Mouse (Mus musculus) heart, embryonic 11.5 days (tissue): ENCODE measurements around the gene Gm973. TPM values are rescaled to one million over a fixed set of nuclear protein-coding genes. Genes with fewer than 3 reads are reported as not detected.
A peak's percentile ranks its signal among the peaks of the same experiment; 100 is the strongest.

Experiments
- ATAC-seq: fragments of 200-750 bp; cut with Nextera tagmentation; replicated peaks from 2 replicates; pipeline ENCODE4 v1.8.0; 2017; ENCODE audit warnings: moderate library complexity; ENCODE audit not compliant: insufficient number of reproducible peaks, low FRiP score, low TSS enrichment
- H3K27ac ChIP-seq: fragments of 300-500 bp; sonication (generic); 2 replicates; pipeline ENCODE4 v1.5.1; 2014; ENCODE audit warnings: mild to moderate bottlenecking, low read depth, low read length
- H3K27me3 ChIP-seq: fragments of 300-500 bp; sonication (generic); 2 replicates; pipeline ENCODE4 v1.6.1; 2014; ENCODE audit warnings: mild to moderate bottlenecking, low read length, mixed read lengths; ENCODE audit not compliant: control insufficient read depth, insufficient read depth
- H3K36me3 ChIP-seq: fragments of 300-500 bp; sonication (generic); 2 replicates; pipeline ENCODE4 v1.6.1; 2014; ENCODE audit warnings: mild to moderate bottlenecking, low read length, moderate library complexity, mixed read lengths; ENCODE audit not compliant: control insufficient read depth, insufficient read depth
- H3K4me1 ChIP-seq: fragments of 300-500 bp; sonication (generic); 2 replicates; pipeline ENCODE4 v1.6.1; 2014; ENCODE audit warnings: low read length; ENCODE audit not compliant: control insufficient read depth, insufficient read depth
- H3K4me2 ChIP-seq: fragments of 300-500 bp; sonication (generic); 2 replicates; pipeline ENCODE4 v1.6.1; 2014; ENCODE audit warnings: mild to moderate bottlenecking, moderate library complexity
- H3K4me3 ChIP-seq: fragments of 300-500 bp; sonication (generic); 2 replicates; pipeline ENCODE4 v1.5.1; 2014; ENCODE audit warnings: low read depth, low read length
- H3K9ac ChIP-seq: fragments of 300-500 bp; sonication (generic); 2 replicates; pipeline ENCODE4 v1.6.1; 2014; ENCODE audit warnings: mild to moderate bottlenecking, low read depth, low read length, moderate library complexity
- H3K9me3 ChIP-seq: fragments of 300-500 bp; sonication (generic); replicated peaks from 2 replicates; pipeline ENCODE4 v1.6.1; 2016; ENCODE audit warnings: low read length; ENCODE audit not compliant: control insufficient read depth
- WGBS: fragments of 180-500 bp; shearing (Covaris S2); extraction: QIAGEN DNeasy Blood & Tissue Kit; methylation state at CpG from one replicate; pipeline ENCODE4 v1.1.7; 2014; ENCODE audit not compliant: insufficient replicate concordance; 5-methylcytosine and 5-hydroxymethylcytosine counted together
- polyA plus RNA-seq: library from polyadenylated mRNA; unstranded; fragments of >200 nt; fragmentation: Nextera tagmentation; extraction: Ambion mirVana; gene quantifications from 2 replicates; pipeline ENCODE4 v1.2.1, GENCODE M21; 2014

Gene Gm973
- polyA plus RNA-seq, 1 experiment from 2014 or later: 0.17 TPM

DNA sequence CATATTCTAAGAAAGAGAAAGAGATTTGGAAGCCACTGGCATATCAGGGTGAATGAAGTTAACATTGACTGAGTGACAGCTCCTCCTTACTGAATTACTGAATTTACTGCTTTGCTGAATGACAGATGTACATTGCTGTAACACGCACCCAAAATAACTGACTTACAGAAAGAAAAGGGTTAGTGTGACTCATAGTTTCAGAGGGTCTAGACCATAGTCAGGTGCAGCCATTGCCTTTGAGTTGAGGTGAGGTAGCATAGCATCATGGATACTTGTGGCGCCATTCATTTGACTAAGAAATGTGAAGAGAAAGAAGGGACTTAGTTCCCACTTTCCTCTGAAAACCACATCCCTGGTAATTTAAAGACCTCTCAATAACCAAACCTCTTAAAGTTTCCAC is 157.6 kb downstream of the Gm973 start:
- no peaks in the 10 kb centered on the region for H3K36me3 ChIP-seq
- H3K9ac ChIP-seq: no peak overlapping the region
- no peak overlapping the region for H3K4me2 ChIP-seq
- H3K27me3 ChIP-seq: no peaks in the 10 kb centered on the region
- H3K9me3 ChIP-seq: no peaks in the 10 kb centered on the region
- 0 out of 2 replicates have a peak, but pooled peaks cover 2% of the 10 kb centered on the region for H3K4me1 ChIP-seq
- no peak overlapping the region for H3K27ac ChIP-seq
- no peak for ATAC-seq
- WGBS: 91% methylated on average over 2 of the region's 2 CpGs
- no peak overlapping the region for H3K4me3 ChIP-seq

DNA sequence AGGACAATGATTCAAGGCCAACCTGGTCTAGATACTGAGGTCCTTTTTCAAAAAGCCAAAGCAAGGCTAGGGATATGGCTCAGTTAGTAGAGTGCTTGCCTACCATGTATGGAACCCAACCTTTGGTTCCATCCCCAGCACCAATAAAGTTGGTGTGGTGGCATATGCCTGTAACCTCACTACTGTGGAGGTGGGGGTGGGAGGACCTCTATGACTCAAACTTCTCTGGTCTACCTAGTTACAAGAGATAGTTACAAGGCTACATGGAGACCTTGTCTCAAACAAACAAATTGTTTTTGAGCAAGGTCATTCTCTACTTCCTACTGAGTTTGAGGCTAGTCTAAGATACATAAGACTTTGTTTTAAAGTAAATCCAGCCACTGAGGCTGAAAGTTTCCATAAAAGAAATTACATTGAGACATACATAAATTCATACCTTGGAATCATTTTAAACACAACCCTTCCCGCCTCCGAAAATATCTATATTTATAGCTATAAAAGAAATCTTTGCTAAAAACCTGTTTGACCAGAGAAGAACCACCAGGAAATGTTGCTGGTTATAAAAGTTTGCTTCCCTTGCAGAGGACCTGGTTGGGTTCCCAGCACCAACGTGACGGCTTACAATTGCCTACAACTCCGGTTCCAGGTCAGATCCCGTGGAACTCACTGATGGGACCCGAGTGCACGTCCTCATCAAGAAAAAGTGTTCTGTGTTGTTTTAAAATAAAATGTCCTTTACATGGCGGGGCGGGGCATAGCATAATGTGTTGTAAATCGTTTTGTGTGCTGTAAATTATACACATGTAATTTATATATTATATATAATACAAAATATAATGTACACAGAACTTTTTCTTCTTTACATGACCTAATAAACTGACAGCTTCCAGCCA is 168.1 kb downstream of the Gm973 start:
- WGBS: 9% methylated on average over 11 of the region's 11 CpGs
- no peaks in the 10 kb centered on the region for H3K36me3 ChIP-seq
- H3K9me3 ChIP-seq: no peaks in the 10 kb centered on the region
- ATAC-seq: no peak
- H3K4me1 ChIP-seq: peaks cover 3% of the 10 kb centered on the region
- H3K9ac ChIP-seq: peak overlapping the region; percentile 72; the same call in 1 of the 2 replicates
- no peaks in the 10 kb centered on the region for H3K27me3 ChIP-seq
- H3K4me3 ChIP-seq: peak overlapping the region; percentile 71
- no peak overlapping the region for H3K27ac ChIP-seq
- H3K4me2 ChIP-seq: peak overlapping the region; percentile 79

DNA sequence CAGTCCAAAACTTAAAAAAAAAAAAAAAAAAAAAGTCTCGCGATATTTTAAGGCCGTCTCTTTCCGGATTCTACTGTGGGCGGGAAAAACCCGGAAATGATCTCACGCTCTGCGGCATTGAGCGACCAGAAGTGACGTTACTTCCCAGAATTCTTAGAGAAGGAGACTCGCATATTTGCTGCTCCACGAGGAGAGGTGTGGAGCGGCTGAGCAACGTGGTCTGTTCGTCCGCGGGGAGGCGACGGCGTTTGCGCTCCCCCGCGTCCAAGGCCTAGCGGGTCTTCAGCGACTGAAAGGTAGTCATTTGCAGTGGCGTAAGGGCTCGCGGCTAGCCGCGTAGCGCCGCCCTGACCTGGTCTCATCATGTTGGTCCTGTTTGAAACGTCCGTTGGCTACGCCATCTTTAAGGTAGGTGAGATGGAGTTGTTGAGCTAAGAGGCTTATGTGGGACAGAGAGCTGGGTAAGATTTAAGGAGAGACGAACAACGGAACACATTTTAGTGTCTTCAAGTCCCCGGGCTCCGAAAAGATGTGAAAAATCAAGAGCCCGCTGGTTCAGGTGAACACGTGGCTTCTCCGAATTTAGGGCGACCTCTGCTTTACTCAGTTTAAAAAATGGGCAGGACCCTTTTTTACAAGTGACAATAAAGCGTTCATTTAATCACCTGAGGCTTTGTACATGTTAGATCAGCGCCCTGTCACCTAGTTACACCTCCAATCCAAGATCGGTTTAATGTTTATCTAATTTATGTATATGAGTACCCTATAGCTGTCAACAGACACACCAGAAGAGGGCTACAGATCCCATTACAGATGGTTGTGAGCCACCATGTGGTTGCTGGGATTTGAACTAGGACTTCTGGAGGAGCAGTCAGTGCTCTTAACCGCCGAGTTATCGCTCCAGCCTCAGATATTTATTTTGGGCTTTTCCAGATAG is 169.0 kb downstream of the Gm973 start, which contains the start of gene Nop58:
Gene Nop58, plus strand, starts transcription at position 153 of the 937 bp plus-strand sequence.
- Histone ChIP-seq H3K4me3 (peak within 1 kb of the TSS; percentile 71), H3K9ac (peak within 1 kb of the TSS; percentile 93), H3K36me3 (no peaks in the 10 kb centered on the region), H3K27me3 (no peaks in the 10 kb centered on the region), H3K9me3 (no peaks in the 10 kb centered on the region), H3K4me1 (peaks cover 3% of the 10 kb centered on the region), H3K27ac (peak within 1 kb of the TSS; percentile 91), H3K4me2 (peak within 1 kb of the TSS; percentile 92)
- ATAC-seq: peak; percentile 91
- WGBS: under 1% methylated on average over 49 of the region's 49 CpGs

Other genes starting within 250 kb of the Gm973 start
- gene Fzd7, start 33.8 kb upstream of the Gm973 start, polyA plus RNA-seq: 4.5 and 6.0 TPM in 2 replicates
- 288 and 300 TPM in 2 replicates for gene Sumo1, start 154.6 kb downstream of the Gm973 start, polyA plus RNA-seq
- gene Nop58, start 168.7 kb downstream of the Gm973 start, polyA plus RNA-seq: 184 and 190 TPM in 2 replicates
- gene Bmpr2, start 247.1 kb downstream of the Gm973 start, polyA plus RNA-seq: 12.0 and 12.7 TPM in 2 replicates